Mouse (Mus musculus): ENCODE data around the gene Tmem251.

- TF ChIP-seq GATA1 (IDR thresholded peaks at IDR 0.05; ENCODE audit: low read length) (no peak), TAL1 (IDR thresholded peaks at IDR 0.05; ENCODE audit: low read length) (no peak)
Observed at GRCm38 (mm10) chr12:102706833-102707463, 36.6 kb upstream of the Tmem251 start.
